Mouse (Mus musculus): Measurements from ENCODE around the gene Il11ra1. TPM values are rescaled to one million over a fixed set of nuclear protein-coding genes. Genes with fewer than 3 reads are reported as not detected.

The Il11ra1 gene
- total RNA-seq (2023): 20.6 TPM

GRCm38 (mm10) chr4:41699783-41700182 lies at the start of gene Il11ra1:
Gene Il11ra1 (plus strand): TSS chr4:41699989.

GRCm38 (mm10) chr4:41696930-41697841 lies 2.6 kb upstream of the Il11ra1 start, which contains the start of gene Cntfr:
Gene Cntfr (minus strand): TSS chr4:41697089.

GRCm38 (mm10) chr4:41713197-41714067 lies 13.6 kb downstream of the Il11ra1 start, which contains the start of gene Rpp25l:
Gene Rpp25l (minus strand): TSS chr4:41713534.

GRCm38 (mm10) chr4:41722918-41723351 lies 23.1 kb downstream of the Il11ra1 start, which contains the start of gene Dctn3:
Gene Dctn3 (minus strand): TSS chr4:41723170.

GRCm38 (mm10) chr4:41731052-41731765 lies 31.4 kb downstream of the Il11ra1 start, which contains the start of gene Arid3c:
Gene Arid3c (minus strand): TSS chr4:41731142.

GRCm38 (mm10) chr4:41754797-41755337 lies 55.1 kb downstream of the Il11ra1 start, which contains the start of gene Galt:
Gene Galt (plus strand): TSS chr4:41755228.

GRCm38 (mm10) chr4:41755338-41756305 lies 55.8 kb downstream of the Il11ra1 start, which contains the start of gene Sigmar1:
Gene Sigmar1 (minus strand): TSS chr4:41756157.

GRCm38 (mm10) chr4:41774002-41774401 lies 74.2 kb downstream of the Il11ra1 start, which contains the start of gene Ccl27a:
Gene Ccl27a (minus strand): TSS chr4:41774247.

Other genes with a start within 250 kb of the Il11ra1 start
- 4.1 TPM for gene Kif24, start 235.1 kb upstream of the Il11ra1 start, total RNA-seq (2023)
- 6.9 TPM for gene Nudt2, start 234.8 kb upstream of the Il11ra1 start, total RNA-seq (2023)
- gene AI464131, start 196.9 kb upstream of the Il11ra1 start, total RNA-seq (2023): not detected
- 0.49 TPM for gene 1110017D15Rik, start 182.7 kb upstream of the Il11ra1 start, total RNA-seq (2023)
- 12.2 TPM for gene Fam219a, start 130.5 kb upstream of the Il11ra1 start, total RNA-seq (2023)
- gene Dnaic1, start 130.2 kb upstream of the Il11ra1 start, total RNA-seq (2023): not detected
- not detected for gene Enho, start 59.7 kb upstream of the Il11ra1 start, total RNA-seq (2023)
- gene Cntfr, start 2.9 kb upstream of the Il11ra1 start, total RNA-seq (2023): not detected
- 34.5 TPM for gene Rpp25l, start 13.5 kb downstream of the Il11ra1 start, total RNA-seq (2023)
- gene Dctn3, start 23.2 kb downstream of the Il11ra1 start, total RNA-seq (2023): 57.7 TPM
- gene Arid3c, start 31.2 kb downstream of the Il11ra1 start, total RNA-seq (2023): not detected
- gene Galt, start 55.2 kb downstream of the Il11ra1 start, total RNA-seq (2023): 59.8 TPM
- gene Sigmar1, start 56.2 kb downstream of the Il11ra1 start, total RNA-seq (2023): 23.5 TPM
- 9.4 TPM for gene Ccl27a, start 74.3 kb downstream of the Il11ra1 start, total RNA-seq (2023)
- gene Gm21541, start 203.6 kb downstream of the Il11ra1 start, total RNA-seq (2023): not detected
- gene Gm20878, start 241.6 kb downstream of the Il11ra1 start, total RNA-seq (2023): 2.1 TPM